Mouse (Mus musculus): Measurements from ENCODE around the gene Stra6. TPM values are rescaled to one million over a fixed set of nuclear protein-coding genes. Genes with fewer than 3 reads are reported as not detected.

The Stra6 gene
- polyA plus RNA-seq, 1 experiment from 2014 or later: 21.8 TPM

Other genes starting within 250 kb of the Stra6 start
- 27.4 and 32.1 TPM in 2 replicates for gene Arid3b, start 227.0 kb upstream of the Stra6 start, polyA plus RNA-seq (2014; fragmentation: Nextera tagmentation; extraction: Ambion mirVana)
- 114 and 126 TPM in 2 replicates for gene Ubl7, start 152.8 kb upstream of the Stra6 start, polyA plus RNA-seq (2014; fragmentation: Nextera tagmentation; extraction: Ambion mirVana)
- 0.52 and 1.3 TPM in 2 replicates for gene Sema7a, start 123.7 kb upstream of the Stra6 start, polyA plus RNA-seq (2014; fragmentation: Nextera tagmentation; extraction: Ambion mirVana)
- not detected in 2 replicates for gene Cyp11a1, start 57.4 kb upstream of the Stra6 start, polyA plus RNA-seq (2014; fragmentation: Nextera tagmentation; extraction: Ambion mirVana)
- gene Ccdc33, start 55.0 kb downstream of the Stra6 start, polyA plus RNA-seq (2014; fragmentation: Nextera tagmentation; extraction: Ambion mirVana): 0.88 and 1.1 TPM in 2 replicates
- 9.4 and 11.7 TPM in 2 replicates for gene Islr, start 140.5 kb downstream of the Stra6 start, polyA plus RNA-seq (2014; fragmentation: Nextera tagmentation; extraction: Ambion mirVana)
- gene Islr2, start 140.5 kb downstream of the Stra6 start, polyA plus RNA-seq (2014; fragmentation: Nextera tagmentation; extraction: Ambion mirVana): 18.1 and 21.1 TPM in 2 replicates
- gene Pml, start 186.0 kb downstream of the Stra6 start, polyA plus RNA-seq (2014; fragmentation: Nextera tagmentation; extraction: Ambion mirVana): 13.6 and 13.7 TPM in 2 replicates
- 37.6 and 39.4 TPM in 2 replicates for gene Stoml1, start 189.4 kb downstream of the Stra6 start, polyA plus RNA-seq (2014; fragmentation: Nextera tagmentation; extraction: Ambion mirVana)
- 10.2 and 13.0 TPM in 2 replicates for gene Loxl1, start 249.4 kb downstream of the Stra6 start, polyA plus RNA-seq (2014; fragmentation: Nextera tagmentation; extraction: Ambion mirVana)